Comparison of ENCODE assay signal across 15 mouse cellular contexts in the genomic region with DNA sequence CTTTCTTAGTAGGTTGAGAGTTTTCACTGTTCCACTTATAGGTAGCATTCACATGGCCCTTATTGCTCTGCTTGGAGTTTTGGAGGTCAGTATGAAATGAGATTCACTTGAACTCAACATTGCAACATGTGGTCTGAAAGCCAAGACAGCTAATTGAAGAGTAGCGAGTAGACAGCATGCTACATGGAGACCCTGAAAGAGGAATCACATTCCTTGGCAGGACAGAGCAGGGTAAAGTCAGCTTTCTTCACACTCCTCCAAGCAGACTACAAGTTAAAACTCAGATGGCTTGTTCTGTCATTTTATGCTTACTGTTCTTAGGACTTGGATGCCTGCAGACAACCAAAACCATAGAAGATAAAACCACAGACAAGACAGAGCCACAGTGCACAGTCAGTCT.
"Had no signal": no experiment of that assay in that cellular context is flagged by ENCODE, and none has a peak within 500 bp of the region (broad histone marks: within the 10 kb centered on the region; RNA-seq: fewer than 3 reads in every experiment).

No protein-coding gene starts in this region.

- H3K9me3 ChIP-seq: neural tube, embryonic 15.5 days; stomach, embryonic 15.5 days had no signal

- H3K27me3 ChIP-seq: neural tube, embryonic 15.5 days; stomach, embryonic 15.5 days had no signal

- H3K4me3 ChIP-seq: neural tube, embryonic 15.5 days; stomach, embryonic 15.5 days had no signal

- H3K27ac ChIP-seq: neural tube, embryonic 15.5 days; stomach, embryonic 15.5 days; stomach, postnatal 0 days had no signal

- H3K4me2 ChIP-seq: neural tube, embryonic 15.5 days; stomach, embryonic 15.5 days had no signal

- DNase-seq: retina, postnatal 1 day; right cerebral cortex, adult 18-20 months; right cerebral cortex, postnatal 14 days; right cerebral cortex, postnatal 25 days; right cerebral cortex, postnatal 4 days; spleen, adult 18-20 months; thymus, adult 18-20 months; thymus, adult 2 months; thymus, postnatal 14 days; thymus, postnatal 25 days; thymus, postnatal 36 days; thymus, postnatal 4 days had no signal

- H3K36me3 ChIP-seq: neural tube, embryonic 15.5 days; stomach, embryonic 15.5 days had no signal

- H3K9ac ChIP-seq: neural tube, embryonic 15.5 days; stomach, embryonic 15.5 days had no signal

- H3K4me1 ChIP-seq: stomach, embryonic 15.5 days had no signal
